Mouse (Mus musculus) MEL (cell line): ENCODE measurements around the gene Agbl5. TPM values are rescaled to one million over a fixed set of nuclear protein-coding genes. Genes with fewer than 3 reads are reported as not detected.
"Not testable (repeated sequence)": the region's sequence is repeated elsewhere in the genome, so short reads cannot be mapped to it uniquely, and the experiment has no call there.

Experiments used
- DNase-seq: peaks from one replicate; pipeline ENCODE4 v3.0.0; 2011; ENCODE audit warnings: low read depth, low spot score
- H3K27ac ChIP-seq: 2 replicates; pipeline ENCODE4 v1.5.1; 2012; ENCODE audit warnings: low read depth, mild to moderate bottlenecking, control low read depth, low read length, moderate library complexity; ENCODE audit not compliant: control insufficient read depth
- H3K27me3 ChIP-seq, 2 experiments: fragments of 150-350 bp in 1 of 2; sonication (generic) in 1 of 2; 2 replicates each; pipeline ENCODE4 v1.6.1; 2012; ENCODE audit warnings: low read length in 2 of 2, mild to moderate bottlenecking in 2 of 2, improper control_type of control experiment in 1 of 2, moderate library complexity in 1 of 2; ENCODE audit not compliant: insufficient read depth in 2 of 2, control insufficient read depth in 1 of 2
- H3K36me3 ChIP-seq, 2 experiments: 2 replicates each; pipeline ENCODE4 v1.6.1; 2012 to 2014; ENCODE audit warnings: low read length in 2 of 2, improper control_type of control experiment in 1 of 2, inconsistent platforms in 1 of 2, mild to moderate bottlenecking in 1 of 2; ENCODE audit not compliant: insufficient read depth in 2 of 2, control insufficient read depth in 1 of 2
- H3K4me1 ChIP-seq, 2 experiments: fragments of 150-350 bp in 1 of 2; sonication (generic) in 1 of 2; 2 replicates each; pipeline ENCODE4 v1.6.1; 2012; ENCODE audit warnings: low read length in 2 of 2, improper control_type of control experiment in 1 of 2, mild to moderate bottlenecking in 1 of 2; ENCODE audit not compliant: insufficient read depth in 2 of 2, control insufficient read depth in 1 of 2
- H3K4me3 ChIP-seq, 2 experiments: fragments of 150-350 bp in 1 of 2; sonication (generic) in 1 of 2; 2 replicates each; pipeline ENCODE4 v1.5.1; 2012; ENCODE audit warnings: low read depth in 2 of 2, low read length in 2 of 2, mild to moderate bottlenecking in 2 of 2, moderate library complexity in 2 of 2, control low read depth in 1 of 2, improper control_type of control experiment in 1 of 2; ENCODE audit not compliant: control insufficient read depth in 1 of 2, insufficient read depth in 1 of 2
- H3K79me2 ChIP-seq: 2 replicates; pipeline ENCODE4 v1.6.1; 2012; ENCODE audit warnings: mild to moderate bottlenecking, low read length, moderate library complexity; ENCODE audit not compliant: control insufficient read depth, poor library complexity, insufficient read depth
- H3K9ac ChIP-seq: 2 replicates; pipeline ENCODE4 v1.6.1; 2012; ENCODE audit warnings: low read depth, mild to moderate bottlenecking, control low read depth, low read length, moderate library complexity; ENCODE audit not compliant: control insufficient read depth, poor library complexity, severe bottlenecking
- H3K9me3 ChIP-seq: fragments of 150-350 bp; sonication (generic); replicated peaks from 2 replicates; pipeline ENCODE4 v1.6.1; 2012; ENCODE audit warnings: mild to moderate bottlenecking, low read length, improper control_type of control experiment, moderate library complexity; ENCODE audit not compliant: insufficient read depth
- E2F4 ChIP-seq: IDR thresholded peaks from 2 replicates; pipeline ENCODE4 v1.6.1; 2011; ENCODE audit warnings: low read depth, low read length, improper control_type of control experiment, borderline replicate concordance
- HCFC1 ChIP-seq: IDR thresholded peaks from 2 replicates; pipeline ENCODE4 v1.6.1; 2012; ENCODE audit warnings: low read depth, mild to moderate bottlenecking, inconsistent platforms, low read length, improper control_type of control experiment, moderate library complexity
- MAZ ChIP-seq: IDR thresholded peaks from 2 replicates; pipeline ENCODE4 v1.6.1; 2012; ENCODE audit warnings: low read depth, mild to moderate bottlenecking, inconsistent platforms, low read length, improper control_type of control experiment
- RAD21 ChIP-seq: IDR thresholded peaks from 2 replicates; pipeline ENCODE4 v1.6.1; 2011; ENCODE audit warnings: mild to moderate bottlenecking, low read depth, low read length, improper control_type of control experiment
- SMC3 ChIP-seq: IDR thresholded peaks from 2 replicates; pipeline ENCODE4 v1.6.1; 2011; ENCODE audit warnings: low read depth, low read length, improper control_type of control experiment
- TAL1 ChIP-seq: IDR thresholded peaks from 2 replicates; pipeline ENCODE4 v1.6.1; 2012; ENCODE audit warnings: mild to moderate bottlenecking, inconsistent platforms, low read length, moderate library complexity, mixed read lengths
- TBP ChIP-seq: IDR thresholded peaks from 2 replicates; pipeline ENCODE4 v1.8.0; 2011; ENCODE audit warnings: low read depth, low read length, improper control_type of control experiment
- USF2 ChIP-seq, 2 experiments: IDR thresholded peaks; 2 replicates each; pipeline ENCODE4 v1.6.1; 2011 to 2012; ENCODE audit warnings: improper control_type of control experiment in 2 of 2, low read length in 2 of 2, borderline replicate concordance in 1 of 2, inconsistent platforms in 1 of 2, low read depth in 1 of 2, mild to moderate bottlenecking in 1 of 2; ENCODE audit not compliant: insufficient read depth in 1 of 2
- ZC3H11A ChIP-seq: IDR thresholded peaks from 2 replicates; pipeline ENCODE4 v1.6.1; 2012; ENCODE audit warnings: low read depth, mild to moderate bottlenecking, inconsistent platforms, low read length, improper control_type of control experiment
- ZMIZ1 ChIP-seq: IDR thresholded peaks from 2 replicates; pipeline ENCODE4 v1.6.1; 2012; ENCODE audit warnings: low read depth, mild to moderate bottlenecking, inconsistent platforms, low read length, improper control_type of control experiment, moderate library complexity
- ZNF384 ChIP-seq: IDR thresholded peaks from 2 replicates; pipeline ENCODE4 v1.6.1; 2012; ENCODE audit warnings: low read depth, mild to moderate bottlenecking, inconsistent platforms, low read length, improper control_type of control experiment
- polyA plus RNA-seq, 2 experiments: library from polyadenylated mRNA; stranded (reverse) in 1 of 2; unstranded in 1 of 2; fragments of >175 nt in 1 of 2; fragments of >200 nt in 1 of 2; gene quantifications; 2 replicates each; pipeline versions ENCODE4 v1.2.1 to v1.2.4; 2012; ENCODE audit warnings: low replicate concordance in 2 of 2, low read depth in 1 of 2; ENCODE audit not compliant: insufficient read length in 2 of 2, insufficient read depth in 1 of 2, missing spikeins in 1 of 2
- total RNA-seq: library from RNA; depleted of rRNA; stranded (reverse); fragments of 300-350 nt; gene quantifications from 2 replicates; pipeline ENCODE4 v1.2.3, GENCODE M21; 2012

Gene Agbl5
- total and polyA plus RNA-seq, 3 experiments: 10.6 to 45.0 TPM; not detected in 1

DNA sequence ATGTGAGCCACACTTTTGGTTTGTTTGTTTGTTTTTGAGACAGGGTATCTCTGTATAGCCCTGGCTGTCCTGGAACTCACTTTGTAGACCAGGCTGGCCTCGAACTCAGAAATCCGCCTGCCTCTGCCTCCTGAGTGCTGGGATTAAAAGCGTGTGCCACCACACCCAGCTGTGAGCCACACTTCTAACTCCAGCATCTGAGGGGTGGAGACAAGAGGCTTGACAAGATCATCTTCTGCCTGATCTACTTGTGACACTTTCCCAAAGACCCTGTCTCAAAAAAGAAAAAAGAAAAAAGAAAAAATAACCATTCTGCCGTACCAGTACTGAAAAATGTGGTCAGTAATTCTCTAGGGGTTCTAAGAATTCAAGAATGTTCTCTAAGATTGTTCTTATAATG is 6.7 kb upstream of the Agbl5 start:
- DNase-seq, H3K9me3 ChIP-seq, H3K4me3 ChIP-seq, H3K9ac ChIP-seq, H3K79me2 ChIP-seq, H3K36me3 ChIP-seq, H3K27me3 ChIP-seq, H3K27ac ChIP-seq, H3K4me1 ChIP-seq: not testable (repeated sequence)
- peak; percentile 93 for TF ChIP-seq TBP

- H3K4me3 ChIP-seq: peak overlapping the region in 1 of 2 experiments; percentile 50; a peak in 2 of 4 replicates
- DNase-seq: no peak
- no peaks in the 10 kb centered on the region for H3K9me3 ChIP-seq
- no peak overlapping the region for H3K27ac ChIP-seq
- no peak overlapping the region for H3K9ac ChIP-seq
- H3K4me1 ChIP-seq: peaks cover 0 to 10% of the 10 kb centered on the region in 2 experiments; a peak in 2 of 4 replicates
- TF ChIP-seq USF2 (IDR thresholded peaks at IDR 0.05; ENCODE audit: borderline replicate concordance in 1 of 2, insufficient read depth in 1 of 2, low read depth in 1 of 2, low read length in 2 of 2): no peak
- 0 out of 2 replicates have a peak, but pooled peaks have one; percentile 9 for TF ChIP-seq HCFC1
- peak; percentile 73 for TF ChIP-seq ZNF384
- no peak for TF ChIP-seq ZC3H11A
- H3K36me3 ChIP-seq: peaks cover 0 to 12% of the 10 kb centered on the region in 2 experiments; a peak in 1 of 4 replicates
- H3K27me3 ChIP-seq: no peaks in the 10 kb centered on the region
- peaks cover 5% of the 10 kb centered on the region; the same call in 1 of the 2 replicates for H3K79me2 ChIP-seq
These were observed 2.3 kb upstream of the Agbl5 start for GRCm38 (mm10) chr5:30886209-30886608.

DNA sequence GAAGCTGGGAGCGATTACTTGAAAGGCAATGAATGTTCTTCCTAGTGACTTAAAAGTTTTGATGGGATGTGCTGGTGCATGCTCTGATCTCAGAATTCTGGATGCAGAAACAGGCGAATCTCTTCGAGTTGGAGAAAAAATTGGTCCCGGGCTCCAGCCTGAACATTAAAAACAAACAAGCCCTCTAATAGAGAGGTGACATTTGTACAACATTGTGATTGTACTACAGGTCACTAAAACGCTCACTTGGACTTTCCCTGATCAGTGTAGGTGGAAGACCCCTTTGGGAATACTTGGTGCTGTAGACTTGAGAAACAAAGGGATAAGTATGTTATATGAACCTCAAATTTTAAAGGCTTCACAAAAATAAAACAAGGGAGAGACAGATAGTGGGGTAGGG is 1.8 kb upstream of the Agbl5 start:
- TF ChIP-seq E2F4: 0 out of 2 replicates have a peak, but pooled peaks have one; percentile 29
- TF ChIP-seq TAL1: no peak
- TF ChIP-seq HCFC1: 0 out of 2 replicates have a peak, but pooled peaks have one; percentile 2
- TF ChIP-seq ZMIZ1: no peak
- TF ChIP-seq RAD21: no peak
- 0 out of 2 replicates have a peak, but pooled peaks have one; percentile 40 for TF ChIP-seq MAZ
- TF ChIP-seq SMC3: no peak
- no peak overlapping the region for H3K27ac ChIP-seq

More for the DNA sequence above, 1.8 kb upstream of the Agbl5 start:
- peaks cover 0 to 10% of the 10 kb centered on the region in 2 experiments; a peak in 2 of 4 replicates for H3K4me1 ChIP-seq
- H3K4me3 ChIP-seq: peak overlapping the region; percentile 50 to 72
- DNase-seq: no peak
- H3K36me3 ChIP-seq: peaks cover 0 to 12% of the 10 kb centered on the region in 2 experiments; a peak in 1 of 4 replicates
- H3K9ac ChIP-seq: peak overlapping the region; percentile 55
- no peaks in the 10 kb centered on the region for H3K9me3 ChIP-seq
- no peaks in the 10 kb centered on the region for H3K27me3 ChIP-seq
- H3K79me2 ChIP-seq: peaks cover 5% of the 10 kb centered on the region; the same call in 1 of the 2 replicates
